Mouse (Mus musculus): ENCODE measurements at regions not wholly inside any gene's neighbourhood (a gene's known extent, or its start where the extent isn't known, plus 50 kb on each side); places are given as distances from the start of the nearest gene placed in this dataset.
A peak's percentile ranks its signal among the peaks of the same experiment; 100 is the strongest.

GRCm38 (mm10) chr2:105454353-105454752, 55.2 kb upstream of the Rcn1 start:
- intact Hi-C loops (cut with DNase I) = no loop called here
- no peak for DNase-seq (ENCODE audit: extremely low spot score in 1 of 2, low spot score in 2 of 2)

DNA sequence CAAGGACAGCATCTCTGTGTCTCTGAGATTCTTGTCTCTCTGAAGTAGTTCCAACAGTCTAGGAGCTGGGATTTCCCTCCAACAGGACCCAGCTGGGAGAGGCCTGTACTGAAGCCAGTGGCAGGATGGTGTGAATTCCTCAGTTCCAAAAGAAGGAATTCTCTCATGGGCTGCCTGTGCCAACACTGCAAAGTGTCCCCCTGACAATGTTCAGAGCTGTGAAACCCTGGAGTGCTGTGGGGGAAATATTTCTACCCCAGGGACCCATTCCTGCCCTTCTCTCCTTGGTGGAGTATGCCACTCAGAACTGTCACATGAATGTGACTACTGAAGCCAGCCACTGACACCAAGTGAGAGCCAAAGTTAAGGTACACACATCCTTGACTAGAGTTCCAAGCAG, 55.7 kb upstream of the Rcn1 start:
- intact Hi-C loops (cut with DNase I) = no loop called here

GRCm38 (mm10) chr2:105458643-105459042, 59.5 kb upstream of the Rcn1 start:
- no peak for DNase-seq (ENCODE audit: extremely low spot score in 1 of 2, low spot score in 2 of 2)
- intact Hi-C loops (cut with DNase I) = no loop called here

More for the DNA sequence above, 55.7 kb upstream of the Rcn1 start:
- DNase-seq (ENCODE audit: extremely low spot score in 1 of 2, low spot score in 2 of 2) = no peak

- intact Hi-C loops (cut with DNase I) = no loop called here
- no peak for DNase-seq (ENCODE audit: extremely low spot score in 1 of 2, low spot score in 2 of 2)
These were observed 60.4 kb upstream of the Rcn1 start for GRCm38 (mm10) chr2:105459512-105459911.

DNA sequence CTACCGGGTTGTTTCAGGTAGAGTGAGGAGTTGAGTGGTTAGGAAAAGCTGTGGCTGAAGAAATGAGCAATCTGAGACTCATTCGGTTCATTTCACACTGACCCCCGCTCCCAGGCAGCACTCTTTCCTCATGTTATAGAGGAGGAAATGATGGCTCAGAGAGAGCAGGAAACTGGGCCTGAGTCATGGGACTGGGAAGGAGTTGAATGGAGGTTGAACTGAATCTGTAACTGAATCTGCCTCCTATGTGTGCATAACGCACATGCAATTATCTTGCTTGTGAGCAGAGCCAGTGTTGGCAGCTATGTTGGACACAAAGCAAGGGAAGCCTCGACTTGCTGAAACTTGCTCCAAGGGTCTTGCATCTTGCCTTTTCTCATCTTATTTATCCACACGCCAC, 66.5 kb upstream of the Rcn1 start:
- no peak for DNase-seq (ENCODE audit: extremely low spot score in 1 of 2, low spot score in 2 of 2)
- intact Hi-C loops (cut with DNase I) = no loop called here

DNA sequence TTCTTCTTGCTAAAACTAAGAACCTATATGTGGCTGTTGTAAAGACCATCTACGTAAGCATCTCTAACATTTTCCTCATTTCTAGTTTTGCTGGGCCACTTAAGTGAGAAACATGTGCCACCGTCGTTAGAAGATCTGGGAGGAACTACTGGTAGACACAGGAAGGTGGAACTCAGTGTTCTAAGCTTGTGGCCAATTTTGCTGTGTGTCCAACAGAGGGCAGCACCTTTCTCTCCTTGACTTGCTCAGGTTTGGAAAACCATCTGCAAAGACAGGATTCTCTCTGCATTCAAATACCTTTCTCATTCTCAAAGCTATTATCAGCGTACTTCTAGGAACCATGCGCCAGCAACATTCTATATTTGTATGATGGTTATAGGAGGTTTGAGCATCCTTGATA, 69.8 kb upstream of the Rcn1 start:
- DNase-seq (ENCODE audit: extremely low spot score in 1 of 2, low spot score in 2 of 2) = peak; percentile 56
- intact Hi-C loops (cut with DNase I) = no loop called here

GRCm38 (mm10) chr2:105476028-105476677, 77.0 kb upstream of the Rcn1 start:
- DNase-seq (ENCODE audit: extremely low spot score in 1 of 2, low spot score in 2 of 2) = no peak
- intact Hi-C loops (cut with DNase I) = no loop called here

DNA sequence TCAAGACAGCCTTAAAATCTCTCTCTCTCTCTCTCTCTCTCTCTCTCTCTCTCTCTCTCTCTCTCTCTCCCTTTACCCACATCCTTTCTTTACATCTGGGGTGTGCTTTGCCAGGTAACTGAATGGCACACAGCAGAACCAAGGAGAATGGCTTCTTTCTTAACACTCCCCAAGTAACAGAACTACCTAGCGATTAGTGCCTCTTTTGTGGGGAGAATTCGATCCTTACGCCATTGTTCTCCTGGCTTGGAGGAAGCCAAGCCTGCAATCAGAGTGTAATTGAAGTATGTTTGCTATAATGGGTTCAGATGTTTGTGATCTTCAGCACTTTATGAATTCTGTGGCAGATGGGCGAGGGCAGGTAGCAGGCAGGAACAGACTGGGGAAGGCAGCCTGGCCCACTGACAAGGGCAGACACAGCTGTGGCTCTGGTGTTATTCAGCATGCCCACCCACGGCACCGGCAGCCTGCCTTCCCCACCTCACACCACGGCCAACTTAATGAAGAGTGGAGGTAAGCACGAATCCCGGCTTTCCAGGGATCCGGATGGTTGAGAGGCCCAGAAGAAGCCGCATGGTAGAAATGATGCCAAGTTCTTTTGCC, 83.0 kb upstream of the Rcn1 start:
- intact Hi-C loops (cut with DNase I) = no loop called here
- DNase-seq (ENCODE audit: extremely low spot score in 1 of 2, low spot score in 2 of 2) = no peak

GRCm38 (mm10) chr2:105484496-105484895, 85.4 kb upstream of the Rcn1 start:
- no peak for DNase-seq (ENCODE audit: extremely low spot score in 1 of 2, low spot score in 2 of 2)
- intact Hi-C loops (cut with DNase I) = no loop called here

DNA sequence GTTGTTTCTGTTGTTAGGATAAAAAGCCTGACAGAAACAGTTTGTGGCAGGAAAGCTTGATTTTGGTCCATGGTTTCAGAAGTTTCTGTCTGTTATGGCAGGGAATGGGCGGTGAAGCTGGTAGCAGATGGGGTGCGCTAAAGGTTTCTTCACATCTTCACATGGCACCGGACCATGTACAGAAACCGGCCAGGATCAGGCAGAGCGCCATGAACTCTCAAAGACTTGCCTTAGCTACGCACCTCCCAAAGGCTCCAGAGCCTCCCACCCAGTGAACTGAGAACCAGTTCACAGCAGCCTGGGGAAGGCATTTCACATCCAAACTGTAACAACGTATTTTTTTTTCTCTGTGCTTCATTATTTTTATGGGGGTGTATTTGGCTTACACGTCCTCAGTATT, 86.2 kb upstream of the Rcn1 start:
- DNase-seq (ENCODE audit: extremely low spot score in 1 of 2, low spot score in 2 of 2) = no peak
- intact Hi-C loops (cut with DNase I) = no loop called here

GRCm38 (mm10) chr2:105495796-105496195, 96.7 kb upstream of the Rcn1 start:
- DNase-seq (ENCODE audit: extremely low spot score in 1 of 2, low spot score in 2 of 2) = no peak
- intact Hi-C loops (cut with DNase I) = no loop called here

DNA sequence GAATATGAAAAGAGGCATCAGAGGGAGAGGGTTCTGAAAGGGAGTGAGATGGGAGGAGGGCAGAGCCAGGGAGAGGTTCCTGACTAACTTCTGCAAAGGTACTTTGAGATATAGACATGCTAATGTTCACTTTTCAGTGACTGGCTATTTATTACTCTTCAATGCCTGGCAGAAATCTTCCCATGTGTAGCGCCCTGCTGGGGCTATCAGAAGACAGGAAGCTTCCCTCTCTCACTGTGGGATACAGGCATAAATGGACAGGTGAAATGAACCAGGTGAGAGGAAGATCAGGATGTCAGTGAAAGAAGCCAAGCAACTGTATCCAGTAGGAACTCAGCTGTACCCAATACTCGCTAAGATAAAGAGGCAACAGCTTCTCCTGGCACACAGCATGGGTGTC, 105.1 kb upstream of the Rcn1 start:
- intact Hi-C loops (cut with DNase I) = no loop called here
- DNase-seq (ENCODE audit: extremely low spot score in 1 of 2, low spot score in 2 of 2) = no peak

- no peak for DNase-seq (ENCODE audit: extremely low spot score in 1 of 2, low spot score in 2 of 2)
- intact Hi-C loops (cut with DNase I) = no loop called here
These were observed 106.4 kb upstream of the Rcn1 start for GRCm38 (mm10) chr2:105505554-105505953.

GRCm38 (mm10) chr2:105507160-105507559, 108.0 kb upstream of the Rcn1 start:
- intact Hi-C loops (cut with DNase I) = no loop called here
- DNase-seq (ENCODE audit: extremely low spot score in 1 of 2, low spot score in 2 of 2) = no peak

GRCm38 (mm10) chr2:105510816-105511215, 111.7 kb upstream of the Rcn1 start:
- DNase-seq (ENCODE audit: extremely low spot score in 1 of 2, low spot score in 2 of 2) = no peak
- intact Hi-C loops (cut with DNase I) = no loop called here

DNA sequence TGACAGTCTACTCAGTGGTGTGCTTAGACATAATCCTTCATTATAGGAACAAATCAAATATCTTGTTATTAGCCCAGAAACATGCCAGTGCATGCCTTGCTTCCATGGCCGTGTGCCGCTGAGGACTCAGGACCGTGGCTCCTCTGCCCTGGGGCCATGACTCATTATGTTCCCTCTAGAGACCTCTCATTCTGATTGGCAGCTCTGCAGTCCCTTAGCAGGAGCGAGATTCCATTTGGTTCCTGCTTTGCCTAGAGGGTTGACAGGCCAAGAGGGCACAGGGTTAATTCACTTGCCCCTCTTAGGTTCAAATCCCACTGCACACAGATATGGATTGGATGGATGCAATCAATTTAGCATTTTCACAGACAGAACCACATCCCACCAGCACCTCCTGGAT, 112.6 kb upstream of the Rcn1 start:
- intact Hi-C loops (cut with DNase I) = no loop called here

DNA sequence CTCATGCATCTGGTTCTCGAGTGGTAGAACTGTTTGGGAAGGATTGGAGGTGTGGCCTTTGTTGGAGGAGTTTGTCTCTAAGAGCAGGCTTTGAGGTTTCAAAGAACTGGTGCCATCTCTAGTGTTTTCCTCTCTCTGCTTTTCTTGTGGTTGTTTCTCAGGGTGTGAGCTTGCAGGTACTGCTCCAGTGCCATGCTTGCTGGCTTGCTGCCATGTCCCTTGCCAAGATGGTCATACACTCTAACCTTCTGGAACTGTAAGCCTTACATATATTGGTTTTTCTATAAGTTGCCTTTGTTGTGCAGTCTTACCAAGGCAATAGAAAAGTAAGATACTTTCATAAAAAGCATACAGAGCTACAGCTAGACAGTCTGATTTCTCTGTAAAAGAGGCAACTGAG, 115.1 kb upstream of the Rcn1 start:
- no peak for DNase-seq (ENCODE audit: extremely low spot score in 1 of 2, low spot score in 2 of 2)
- intact Hi-C loops (cut with DNase I) = no loop called here

More for the DNA sequence above, 112.6 kb upstream of the Rcn1 start:
- DNase-seq (ENCODE audit: extremely low spot score in 1 of 2, low spot score in 2 of 2) = no peak

GRCm38 (mm10) chr2:105514881-105515280, 115.8 kb upstream of the Rcn1 start:
- DNase-seq (ENCODE audit: extremely low spot score in 1 of 2, low spot score in 2 of 2) = no peak
- intact Hi-C loops (cut with DNase I) = no loop called here

GRCm38 (mm10) chr2:105515326-105515725, 116.2 kb upstream of the Rcn1 start:
- DNase-seq (ENCODE audit: extremely low spot score in 1 of 2, low spot score in 2 of 2) = no peak
- intact Hi-C loops (cut with DNase I) = no loop called here

- DNase-seq (ENCODE audit: extremely low spot score in 1 of 2, low spot score in 2 of 2) = no peak
These were observed 117.4 kb upstream of the Rcn1 start for GRCm38 (mm10) chr2:105516267-105517133.

More at GRCm38 (mm10) chr2:105516267-105517133, 117.4 kb upstream of the Rcn1 start:
- intact Hi-C loops (cut with DNase I) = no loop called here

All from left cerebral cortex, postnatal 10 days (tissue).